Mouse (Mus musculus): Measurements from ENCODE around the gene Fto. TPM values are rescaled to one million over a fixed set of nuclear protein-coding genes. Genes with fewer than 3 reads are reported as not detected.

The Fto gene
- polyA plus RNA-seq, 1 experiment from 2014 or later, result 94.8 TPM

- Histone ChIP-seq H3K27me3 (ENCODE audit: control insufficient read depth, insufficient read depth, low read length) (no peaks in the 10 kb centered on the region), H3K9ac (replicated peaks; ENCODE audit: low read length) (no peak overlapping the region), H3K27ac (replicated peaks; ENCODE audit: low read depth, low read length) (no peak overlapping the region), H3K4me1 (ENCODE audit: control insufficient read depth, insufficient read depth, low read length) (peaks cover 7% of the 10 kb centered on the region), H3K9me3 (replicated peaks; ENCODE audit: control insufficient read depth, low read length) (no peaks in the 10 kb centered on the region), H3K4me3 (ENCODE audit: low read depth, low read length) (no peak overlapping the region), H3K36me3 (replicated peaks; ENCODE audit: control insufficient read depth, insufficient read depth, low read depth, low read length) (no peaks in the 10 kb centered on the region), H3K4me2 (ENCODE audit: low read depth, low read length) (no peak overlapping the region)
- 86% methylated on average over 7 of the region's 7 CpGs for WGBS
- DNase-seq (ENCODE audit: low spot score) (no peak), ATAC-seq (replicated peaks; ENCODE audit: insufficient number of reproducible peaks, low FRiP score, low TSS enrichment, low read depth) (no peak)
These were observed 135.5 kb downstream of the Fto start for GRCm38 (mm10) chr8:91448667-91449329.

GRCm38 (mm10) chr8:91454926-91455325 lies 141.6 kb downstream of the Fto start:
- no peaks in the 10 kb centered on the region for H3K9me3 ChIP-seq (replicated peaks; ENCODE audit: control insufficient read depth, low read length)
- H3K36me3 ChIP-seq (replicated peaks; ENCODE audit: control insufficient read depth, insufficient read depth, low read depth, low read length), result no peaks in the 10 kb centered on the region
- H3K27ac ChIP-seq (replicated peaks; ENCODE audit: low read depth, low read length), result no peak overlapping the region
- WGBS, result 98% methylated on average over 2 of the region's 2 CpGs
- H3K4me1 ChIP-seq (ENCODE audit: control insufficient read depth, insufficient read depth, low read length), result no peaks in the 10 kb centered on the region
- DNase-seq (ENCODE audit: low spot score) (no peak), ATAC-seq (replicated peaks; ENCODE audit: insufficient number of reproducible peaks, low FRiP score, low TSS enrichment, low read depth) (no peak)
- H3K4me2 ChIP-seq (ENCODE audit: low read depth, low read length), result no peak overlapping the region
- no peak overlapping the region for H3K4me3 ChIP-seq (ENCODE audit: low read depth, low read length)
- H3K9ac ChIP-seq (replicated peaks; ENCODE audit: low read length), result no peak overlapping the region
- H3K27me3 ChIP-seq (ENCODE audit: control insufficient read depth, insufficient read depth, low read length), result no peaks in the 10 kb centered on the region

- Histone ChIP-seq H3K9ac (replicated peaks; ENCODE audit: low read length) (no peak overlapping the region), H3K9me3 (replicated peaks; ENCODE audit: control insufficient read depth, low read length) (no peaks in the 10 kb centered on the region), H3K4me3 (ENCODE audit: low read depth, low read length) (no peak overlapping the region), H3K27ac (replicated peaks; ENCODE audit: low read depth, low read length) (no peak overlapping the region), H3K4me2 (ENCODE audit: low read depth, low read length) (no peak overlapping the region), H3K4me1 (ENCODE audit: control insufficient read depth, insufficient read depth, low read length) (no peaks in the 10 kb centered on the region), H3K27me3 (ENCODE audit: control insufficient read depth, insufficient read depth, low read length) (no peaks in the 10 kb centered on the region), H3K36me3 (replicated peaks; ENCODE audit: control insufficient read depth, insufficient read depth, low read depth, low read length) (no peaks in the 10 kb centered on the region)
- 94% methylated on average over 5 of the region's 5 CpGs for WGBS
- ATAC-seq (replicated peaks; ENCODE audit: insufficient number of reproducible peaks, low FRiP score, low TSS enrichment, low read depth) (no peak), DNase-seq (ENCODE audit: low spot score) (no peak)
These were observed 142.3 kb downstream of the Fto start for GRCm38 (mm10) chr8:91455591-91455990.

- WGBS, result 94% methylated on average over 1 of the region's 1 CpGs
- no peak overlapping the region for H3K27ac ChIP-seq (replicated peaks; ENCODE audit: low read depth, low read length)
- ATAC-seq (replicated peaks; ENCODE audit: insufficient number of reproducible peaks, low FRiP score, low TSS enrichment, low read depth) (no peak), DNase-seq (ENCODE audit: low spot score) (no peak)
- H3K9ac ChIP-seq (replicated peaks; ENCODE audit: low read length), result no peak overlapping the region
- no peak overlapping the region for H3K4me3 ChIP-seq (ENCODE audit: low read depth, low read length)
- no peaks in the 10 kb centered on the region for H3K27me3 ChIP-seq (ENCODE audit: control insufficient read depth, insufficient read depth, low read length)
- H3K4me1 ChIP-seq (ENCODE audit: control insufficient read depth, insufficient read depth, low read length), result no peaks in the 10 kb centered on the region
- H3K4me2 ChIP-seq (ENCODE audit: low read depth, low read length), result no peak overlapping the region
- H3K9me3 ChIP-seq (replicated peaks; ENCODE audit: control insufficient read depth, low read length), result no peaks in the 10 kb centered on the region
- no peaks in the 10 kb centered on the region for H3K36me3 ChIP-seq (replicated peaks; ENCODE audit: control insufficient read depth, insufficient read depth, low read depth, low read length)
These were observed 144.7 kb downstream of the Fto start for GRCm38 (mm10) chr8:91458016-91458415.

GRCm38 (mm10) chr8:91460965-91461364 lies 147.6 kb downstream of the Fto start:
- DNase-seq (ENCODE audit: low spot score) (no peak), ATAC-seq (replicated peaks; ENCODE audit: insufficient number of reproducible peaks, low FRiP score, low TSS enrichment, low read depth) (no peak)
- Histone ChIP-seq H3K4me3 (ENCODE audit: low read depth, low read length) (no peak overlapping the region), H3K4me1 (ENCODE audit: control insufficient read depth, insufficient read depth, low read length) (no peaks in the 10 kb centered on the region), H3K27ac (replicated peaks; ENCODE audit: low read depth, low read length) (no peak overlapping the region), H3K27me3 (ENCODE audit: control insufficient read depth, insufficient read depth, low read length) (no peaks in the 10 kb centered on the region), H3K9me3 (replicated peaks; ENCODE audit: control insufficient read depth, low read length) (no peaks in the 10 kb centered on the region), H3K36me3 (replicated peaks; ENCODE audit: control insufficient read depth, insufficient read depth, low read depth, low read length) (no peaks in the 10 kb centered on the region), H3K4me2 (ENCODE audit: low read depth, low read length) (no peak overlapping the region), H3K9ac (replicated peaks; ENCODE audit: low read length) (no peak overlapping the region)
- WGBS, result 93% methylated on average over 6 of the region's 6 CpGs

- Histone ChIP-seq H3K9ac (replicated peaks; ENCODE audit: low read length) (no peak overlapping the region), H3K9me3 (replicated peaks; ENCODE audit: control insufficient read depth, low read length) (no peaks in the 10 kb centered on the region), H3K27me3 (ENCODE audit: control insufficient read depth, insufficient read depth, low read length) (no peaks in the 10 kb centered on the region), H3K36me3 (replicated peaks; ENCODE audit: control insufficient read depth, insufficient read depth, low read depth, low read length) (no peaks in the 10 kb centered on the region), H3K4me3 (ENCODE audit: low read depth, low read length) (no peak overlapping the region), H3K4me2 (ENCODE audit: low read depth, low read length) (no peak overlapping the region), H3K4me1 (ENCODE audit: control insufficient read depth, insufficient read depth, low read length) (no peaks in the 10 kb centered on the region), H3K27ac (replicated peaks; ENCODE audit: low read depth, low read length) (no peak overlapping the region)
- ATAC-seq (replicated peaks; ENCODE audit: insufficient number of reproducible peaks, low FRiP score, low TSS enrichment, low read depth) (no peak), DNase-seq (ENCODE audit: low spot score) (no peak)
- 78% methylated on average over 2 of the region's 2 CpGs for WGBS
These were observed 150.4 kb downstream of the Fto start for GRCm38 (mm10) chr8:91463757-91464156.

GRCm38 (mm10) chr8:91467463-91467862 lies 154.1 kb downstream of the Fto start:
- no peak for ATAC-seq (replicated peaks; ENCODE audit: insufficient number of reproducible peaks, low FRiP score, low TSS enrichment, low read depth)

GRCm38 (mm10) chr8:91467881-91468534 lies 154.7 kb downstream of the Fto start:
- 90% methylated on average over 8 of the region's 8 CpGs for WGBS
- Histone ChIP-seq H3K27ac (replicated peaks; ENCODE audit: low read depth, low read length) (no peak overlapping the region), H3K4me1 (ENCODE audit: control insufficient read depth, insufficient read depth, low read length) (no peaks in the 10 kb centered on the region), H3K9me3 (replicated peaks; ENCODE audit: control insufficient read depth, low read length) (no peaks in the 10 kb centered on the region), H3K36me3 (replicated peaks; ENCODE audit: control insufficient read depth, insufficient read depth, low read depth, low read length) (no peaks in the 10 kb centered on the region), H3K9ac (replicated peaks; ENCODE audit: low read length) (no peak overlapping the region), H3K4me3 (ENCODE audit: low read depth, low read length) (no peak overlapping the region), H3K27me3 (ENCODE audit: control insufficient read depth, insufficient read depth, low read length) (no peaks in the 10 kb centered on the region), H3K4me2 (ENCODE audit: low read depth, low read length) (no peak overlapping the region)
- ATAC-seq (replicated peaks; ENCODE audit: insufficient number of reproducible peaks, low FRiP score, low TSS enrichment, low read depth) (no peak), DNase-seq (ENCODE audit: low spot score) (no peak)

More at GRCm38 (mm10) chr8:91467463-91467862, 154.1 kb downstream of the Fto start:
- DNase-seq (ENCODE audit: low spot score), result no peak
- H3K4me3 ChIP-seq (ENCODE audit: low read depth, low read length), result no peak overlapping the region
- H3K27me3 ChIP-seq (ENCODE audit: control insufficient read depth, insufficient read depth, low read length), result no peaks in the 10 kb centered on the region
- WGBS, result 92% methylated on average over 3 of the region's 3 CpGs
- no peak overlapping the region for H3K9ac ChIP-seq (replicated peaks; ENCODE audit: low read length)
- H3K4me2 ChIP-seq (ENCODE audit: low read depth, low read length), result no peak overlapping the region
- no peaks in the 10 kb centered on the region for H3K4me1 ChIP-seq (ENCODE audit: control insufficient read depth, insufficient read depth, low read length)
- H3K9me3 ChIP-seq (replicated peaks; ENCODE audit: control insufficient read depth, low read length), result no peaks in the 10 kb centered on the region
- no peak overlapping the region for H3K27ac ChIP-seq (replicated peaks; ENCODE audit: low read depth, low read length)
- no peaks in the 10 kb centered on the region for H3K36me3 ChIP-seq (replicated peaks; ENCODE audit: control insufficient read depth, insufficient read depth, low read depth, low read length)

Measured in embryonic facial prominence, embryonic 11.5 days (tissue).